Mouse (Mus musculus) CD8-positive naive resting alpha-beta T cell, adult 2 months (primary cell): ENCODE data around the gene Fam117a.

Experiments
- DNase-seq, 2 experiments: peaks; one replicate each; pipeline ENCODE4 v3.0.0; 2022; ENCODE audit warnings: low read depth in 2 of 2, low spot score in 2 of 2

Gene Fam117a

DNA sequence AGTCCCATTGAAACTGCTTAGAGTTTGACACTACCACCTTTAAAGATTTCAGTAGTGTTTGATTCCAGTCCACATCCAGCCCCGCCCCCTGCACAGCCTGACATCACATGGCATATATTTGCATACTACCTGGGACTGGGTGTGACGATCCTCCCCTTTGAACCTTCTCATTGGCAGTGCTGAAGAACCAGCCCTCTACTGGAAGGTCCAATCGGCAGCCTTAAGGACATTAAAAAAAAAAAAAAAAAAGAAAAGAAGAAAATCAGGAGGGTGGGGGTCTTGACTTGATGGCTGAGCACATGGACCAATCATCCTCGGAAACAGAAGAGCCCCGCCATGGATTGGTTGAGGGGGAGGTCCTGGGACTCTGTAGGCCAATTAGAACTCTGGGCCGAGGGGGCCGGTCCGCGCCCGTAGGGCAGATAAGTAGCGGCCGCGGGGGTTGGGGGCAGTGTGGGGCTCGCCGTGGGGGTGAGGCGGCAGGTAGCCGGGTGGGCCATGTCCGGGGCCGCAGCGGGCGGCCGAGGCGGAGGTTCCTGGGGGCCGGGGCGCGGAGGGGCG lies at the start of gene Fam117a:
Gene Fam117a, plus strand, starts transcription at position 451 of the 561 bp plus-strand sequence.
- peak; percentile 81 to 86 for DNase-seq

DNA sequence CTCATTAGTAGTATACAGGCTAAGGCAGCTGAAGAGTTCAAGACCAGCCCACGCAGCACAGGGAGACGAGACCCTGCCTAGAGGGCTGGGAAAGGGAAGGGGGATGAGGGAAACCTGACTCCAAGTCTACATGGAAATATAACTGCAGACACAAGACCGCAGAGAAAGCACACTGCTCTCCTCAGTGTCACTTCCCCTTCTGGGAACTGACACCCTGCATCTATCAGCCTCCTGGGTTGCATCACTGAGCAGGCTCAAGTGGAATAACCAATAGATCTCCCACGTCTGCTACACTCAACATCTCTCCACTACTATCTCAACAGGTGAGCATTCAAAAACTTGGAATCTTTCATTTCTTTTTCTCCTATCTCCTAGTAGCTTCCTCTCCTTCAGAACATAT lies 44.8 kb upstream of the Fam117a start:
- no peak for DNase-seq

DNA sequence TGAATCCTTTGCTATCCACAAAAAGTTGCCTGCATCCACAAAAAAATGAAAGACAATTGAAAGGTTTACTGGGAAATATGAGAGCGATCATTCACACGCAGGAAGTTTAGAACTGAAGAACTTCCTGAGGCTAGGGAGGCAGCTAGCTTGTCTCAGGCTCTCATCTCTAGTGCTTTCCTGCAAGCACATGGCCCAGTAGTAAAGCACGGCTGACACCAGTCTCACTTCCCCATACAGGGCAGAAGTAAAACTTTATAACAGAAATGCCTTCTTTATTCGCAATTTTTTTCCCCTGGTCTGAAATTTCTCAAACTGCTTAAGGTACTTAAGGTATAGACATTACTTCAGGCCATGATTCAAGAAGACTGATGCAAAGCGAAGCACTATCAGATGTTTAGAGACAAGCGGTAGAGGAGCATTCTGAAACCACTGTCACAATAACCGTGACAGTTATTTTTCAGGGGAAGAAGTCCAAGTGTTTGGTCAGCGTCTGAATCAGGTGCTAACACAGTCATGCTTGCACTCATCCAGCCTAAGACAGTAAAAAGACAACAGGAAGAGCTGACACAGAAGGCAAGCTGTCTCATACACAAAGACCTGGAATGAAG lies 43.7 kb upstream of the Fam117a start:
- no peak for DNase-seq

DNA sequence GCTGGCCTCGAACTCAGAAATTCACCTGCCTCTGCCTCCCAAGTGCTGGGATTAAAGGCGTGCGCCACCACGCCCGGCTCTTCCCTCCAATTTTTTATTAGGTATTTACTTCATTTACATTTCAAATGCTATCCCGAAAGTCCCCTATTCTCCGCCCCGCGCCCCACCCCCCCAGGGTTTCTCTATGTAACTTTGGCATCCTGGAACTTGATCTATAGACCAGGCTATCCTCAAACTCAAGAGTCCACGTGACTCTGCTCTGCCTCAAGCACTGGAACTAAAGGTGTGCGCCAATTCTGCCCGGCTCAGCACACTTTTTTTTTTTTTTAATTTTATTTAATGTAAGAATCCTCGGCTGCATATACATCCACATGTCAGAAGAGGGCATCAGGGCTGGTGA lies 41.1 kb upstream of the Fam117a start:
- no peak for DNase-seq

DNA sequence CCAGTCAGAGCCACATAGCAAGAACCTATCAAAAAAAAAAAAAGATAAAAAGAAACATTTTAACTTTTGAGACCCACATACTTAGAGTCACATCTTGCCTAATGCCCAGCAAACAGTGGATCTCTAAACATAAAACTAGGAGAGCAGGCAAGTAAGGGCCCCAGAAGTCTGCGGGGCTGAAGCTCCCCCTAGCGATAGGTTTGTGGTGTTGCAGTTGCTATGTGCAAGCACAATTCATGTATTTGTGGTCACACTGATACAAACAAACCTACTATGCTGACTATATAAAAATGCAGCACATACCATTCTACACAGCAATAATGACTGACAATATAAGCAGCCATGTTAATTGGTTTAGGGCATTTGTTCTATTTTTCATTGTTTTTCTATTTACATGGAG lies 38.7 kb upstream of the Fam117a start:
- no peak for DNase-seq

DNA sequence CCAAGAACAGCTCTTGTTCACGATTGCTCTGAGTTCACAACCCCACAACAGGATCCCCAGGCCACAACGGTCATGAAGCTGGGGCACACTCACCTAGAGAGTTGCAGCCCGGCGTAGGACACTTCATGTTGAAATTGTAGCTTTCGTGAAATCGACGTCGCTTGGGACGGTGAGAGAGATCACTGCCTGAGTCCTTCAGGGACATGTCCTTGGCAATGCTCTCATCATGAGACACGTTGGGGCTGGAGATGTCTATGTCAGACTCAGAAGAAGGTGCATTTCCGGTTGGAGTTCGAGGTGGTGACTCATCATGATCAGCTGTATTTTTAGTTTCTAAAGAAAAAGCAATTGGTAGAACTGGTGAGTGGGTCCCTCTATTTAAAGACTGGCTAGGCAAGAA lies 36.9 kb upstream of the Fam117a start:
- no peak for DNase-seq

DNA sequence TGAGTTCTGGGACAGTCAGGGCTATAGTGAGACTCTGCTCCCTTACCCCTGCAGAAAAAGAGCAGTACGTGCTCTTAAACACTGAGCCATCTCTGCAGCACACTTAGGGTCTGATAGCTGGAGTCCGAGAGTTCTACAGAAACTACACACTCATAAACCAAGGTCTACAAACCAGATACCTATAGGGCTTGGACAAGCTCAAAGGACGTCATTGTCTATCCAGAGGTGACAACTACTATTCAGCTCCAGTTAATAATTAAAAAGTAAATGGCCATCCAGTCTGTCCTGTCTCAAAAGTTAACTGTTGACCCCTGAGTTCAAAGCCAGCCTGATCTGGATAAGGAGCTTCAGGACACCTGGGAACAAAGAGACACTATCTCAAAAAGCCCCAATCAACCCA lies 35.0 kb upstream of the Fam117a start:
- DNase-seq = no peak

DNA sequence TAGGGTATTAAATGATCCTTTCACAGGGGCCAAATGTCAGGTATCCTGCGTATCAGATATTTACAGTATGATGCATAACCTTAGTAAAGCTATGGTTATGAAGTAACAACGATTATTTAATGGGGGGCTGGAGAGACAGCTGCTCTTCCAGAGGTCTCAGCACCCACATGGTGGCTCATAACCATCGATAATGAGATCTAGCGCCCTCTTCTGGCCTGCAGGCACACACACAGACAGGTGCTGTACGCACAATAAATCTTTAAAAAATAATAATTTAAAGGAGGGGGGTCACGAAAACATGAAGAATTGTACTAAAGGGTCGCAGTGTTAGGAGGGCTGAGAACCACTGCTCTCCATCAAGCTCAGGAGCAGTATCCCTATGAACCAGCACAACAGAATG lies 31.2 kb upstream of the Fam117a start:
- DNase-seq = peak in 1 of 2 experiments; percentile 11

DNA sequence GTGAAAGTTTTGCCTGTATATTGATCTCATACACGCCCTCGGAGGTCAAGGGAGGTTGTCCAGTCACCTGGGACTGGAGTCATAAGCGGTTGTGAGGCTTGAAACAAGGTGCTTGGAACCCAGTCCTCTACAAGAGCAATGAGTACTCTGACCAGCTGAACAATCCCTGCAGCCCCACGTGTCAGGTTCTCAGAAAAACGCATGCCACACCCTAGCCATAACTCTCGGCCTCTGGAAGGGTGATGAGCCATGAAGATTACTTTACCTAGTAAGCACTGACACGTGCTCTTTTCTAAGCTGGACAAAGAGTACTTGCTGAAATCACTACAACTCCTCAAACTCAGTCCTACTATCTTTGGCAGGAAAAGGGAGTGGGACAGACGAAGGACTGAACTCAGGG lies 29.3 kb upstream of the Fam117a start:
- no peak for DNase-seq

DNA sequence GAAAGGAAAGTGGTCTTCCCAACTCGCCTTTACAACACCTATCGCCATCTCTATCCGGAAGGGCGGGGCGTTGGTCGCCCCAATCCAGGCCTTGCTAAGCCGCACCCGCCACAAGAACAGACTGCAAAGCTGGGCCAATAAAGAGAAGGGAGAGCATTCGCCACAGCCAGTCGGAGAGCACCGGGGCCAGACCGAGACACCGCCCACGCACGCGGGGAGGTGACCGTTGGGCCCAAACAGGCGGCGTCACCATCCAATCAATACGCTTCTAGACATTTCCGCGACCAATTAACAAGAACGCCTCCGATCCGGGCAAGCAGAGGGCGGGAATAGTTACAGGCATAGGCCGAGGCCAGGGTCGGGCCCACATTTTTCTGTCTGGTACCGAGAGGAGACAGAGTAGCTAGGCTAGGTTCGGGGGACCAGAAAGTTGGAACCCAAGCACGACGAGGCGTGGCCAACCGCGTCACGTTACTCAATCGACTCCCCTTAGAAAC lies 27.3 kb upstream of the Fam117a start:
- peak; percentile 92 to 93 for DNase-seq

DNA sequence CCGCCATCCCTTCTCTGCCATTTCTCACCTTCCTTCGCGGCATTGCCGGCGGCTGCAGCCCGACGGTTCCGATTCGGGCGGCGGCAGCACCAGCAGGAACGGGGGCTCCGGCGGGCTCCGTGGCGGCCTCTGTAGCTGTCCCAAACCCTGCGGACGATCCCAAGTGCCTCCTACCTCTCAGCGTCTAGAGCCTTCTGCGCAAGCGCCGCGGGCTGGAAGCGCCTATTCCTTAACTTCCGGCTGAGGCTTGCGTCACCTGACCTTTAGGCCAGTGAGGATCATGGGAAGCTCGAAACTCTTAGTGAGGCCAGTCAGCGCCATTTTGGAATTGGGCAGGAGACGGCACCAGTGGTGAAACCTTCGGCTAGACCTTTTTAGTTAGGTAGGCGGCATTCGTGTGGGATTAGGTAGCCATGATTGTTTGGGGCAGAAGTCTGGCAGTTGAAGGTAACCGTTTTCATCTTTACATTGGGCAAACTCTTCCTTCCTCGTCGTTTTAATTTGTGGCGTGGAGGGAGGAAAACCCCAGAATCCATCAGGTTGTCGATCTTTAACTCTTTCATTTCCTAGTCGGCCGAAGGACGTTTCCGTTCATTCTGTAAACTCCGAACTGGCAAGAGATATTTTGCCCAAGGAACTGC lies 26.7 kb upstream of the Fam117a start, which contains the start of gene Kat7:
Gene Kat7, minus strand, starts transcription at position 240 of the 641 bp plus-strand sequence.
- DNase-seq = peak; percentile 95

DNA sequence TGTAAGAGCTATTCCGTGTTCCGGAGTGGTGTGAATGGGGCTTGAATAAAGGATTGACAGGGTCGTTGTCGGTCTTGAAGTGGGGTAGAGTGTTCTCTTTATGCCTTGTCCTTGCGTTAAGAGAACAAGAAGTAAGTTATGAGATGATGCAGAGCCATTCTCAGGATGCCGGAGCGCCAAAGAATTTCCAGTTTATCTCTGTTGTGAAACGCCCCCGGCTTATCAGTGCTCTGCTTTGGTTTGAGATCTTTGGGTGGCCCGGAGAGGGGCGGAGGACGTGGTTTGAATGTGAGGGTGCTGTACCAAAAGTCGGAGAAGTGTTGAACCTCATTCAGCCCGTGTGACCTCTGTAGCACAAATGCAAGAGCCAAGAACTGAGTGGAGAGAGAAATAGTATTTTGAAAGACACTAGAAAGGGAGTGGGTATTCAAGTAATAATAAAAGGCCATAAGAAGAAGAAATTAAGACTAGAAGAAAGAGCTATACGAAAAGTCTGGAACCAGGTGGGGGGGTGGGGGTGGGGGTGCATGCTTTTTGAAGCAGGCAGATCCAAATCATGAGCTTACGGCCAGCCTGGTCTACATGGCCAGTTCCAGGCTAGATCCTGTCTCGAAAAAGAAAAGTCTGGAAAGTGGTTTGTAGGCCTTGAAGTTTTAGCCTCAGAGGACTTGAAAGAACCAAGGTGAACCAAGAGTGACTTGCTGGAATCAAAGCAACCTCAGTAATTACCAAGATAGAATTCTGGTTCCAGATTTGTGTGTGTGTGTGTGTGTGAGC lies 26.0 kb upstream of the Fam117a start:
- DNase-seq = no peak

DNA sequence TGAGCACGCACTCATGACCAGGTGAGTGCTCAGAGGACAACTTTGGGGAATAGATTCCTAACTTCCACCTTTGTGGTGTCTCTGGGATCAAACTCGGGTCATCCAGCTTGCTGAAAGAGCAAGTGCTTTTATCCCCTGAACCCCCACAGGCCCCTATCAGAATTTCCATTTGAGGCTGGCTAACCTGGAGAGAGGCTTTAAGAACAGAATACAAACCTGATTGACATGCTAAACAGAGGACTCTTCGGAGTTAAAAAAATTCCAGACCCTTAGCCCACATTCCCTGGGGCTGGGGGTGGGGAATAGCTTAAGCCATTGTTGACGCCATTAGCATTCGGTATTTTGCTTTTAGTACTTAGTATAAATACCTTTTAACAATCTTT lies 25.4 kb upstream of the Fam117a start:
- no peak for DNase-seq

DNA sequence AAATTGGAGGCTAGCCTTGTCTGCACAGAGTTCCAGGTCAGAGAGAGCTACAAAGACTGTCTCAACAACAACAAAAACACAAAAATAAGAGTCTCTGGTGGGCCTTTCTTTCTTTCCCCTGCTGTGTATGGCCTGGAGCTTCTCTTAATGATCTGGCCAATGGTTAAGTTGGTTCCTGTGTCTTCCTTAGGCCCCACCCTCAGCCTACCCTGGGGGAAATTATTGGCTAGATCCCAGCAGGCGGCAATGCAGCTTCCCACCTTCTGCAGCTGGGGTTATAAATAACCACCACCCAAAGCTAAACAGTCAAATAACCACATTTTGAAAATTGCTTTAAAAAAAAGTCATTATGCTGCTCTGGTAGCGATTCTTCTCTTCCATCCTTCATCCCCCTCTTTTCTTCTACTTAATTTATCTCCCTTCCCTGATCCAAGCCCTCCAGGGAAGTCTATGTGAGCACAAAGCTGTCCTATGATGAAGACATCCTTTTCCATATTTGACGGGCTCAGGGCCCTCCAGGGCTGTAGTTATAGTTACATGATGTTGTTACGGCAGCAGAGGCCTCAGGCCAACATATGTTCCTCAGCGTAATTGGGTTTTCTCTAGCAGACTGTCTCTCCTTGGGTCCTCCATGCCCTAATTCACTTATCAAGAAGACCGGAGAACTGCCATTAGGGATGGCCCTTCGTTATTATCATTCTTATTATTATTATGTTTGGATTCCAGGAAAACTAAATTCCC lies 21.4 kb upstream of the Fam117a start:
- DNase-seq = no peak

DNA sequence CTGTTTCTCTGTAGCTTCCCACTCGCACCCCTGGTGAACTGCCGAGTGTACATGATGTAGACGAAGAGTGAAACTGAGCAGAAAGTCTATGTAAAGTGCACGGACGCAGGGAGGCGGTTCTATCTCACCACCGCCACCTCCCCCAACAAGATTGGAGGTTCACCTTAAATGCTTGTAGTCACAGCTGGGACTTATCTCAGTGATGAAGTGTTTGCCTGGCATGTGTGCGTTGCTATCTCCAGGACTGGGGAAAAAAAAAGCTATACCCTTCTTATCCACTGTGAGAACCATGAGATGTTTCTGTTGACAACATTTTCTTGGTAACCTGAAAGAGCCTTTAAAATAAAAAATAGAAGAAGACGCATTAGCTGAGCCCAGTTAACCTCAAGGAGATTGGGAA lies 18.7 kb upstream of the Fam117a start:
- no peak for DNase-seq

DNA sequence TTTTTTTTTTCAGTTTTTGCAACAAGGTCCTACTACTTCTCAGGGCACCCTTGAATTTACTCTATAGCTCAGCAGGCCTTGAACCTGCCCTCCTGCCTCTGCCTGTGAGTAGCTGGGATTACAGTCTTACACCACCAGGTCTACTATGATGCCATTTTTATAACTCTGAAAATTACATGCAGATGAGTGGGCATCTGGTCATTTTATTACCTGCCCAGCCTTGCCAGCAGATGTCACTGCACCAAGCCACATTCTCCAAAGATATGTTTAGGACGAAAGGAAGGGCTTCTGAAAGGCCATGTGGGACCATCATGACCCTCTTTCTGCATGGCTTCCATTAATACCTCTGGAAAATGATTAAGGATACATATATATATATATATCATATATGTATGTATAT lies 17.3 kb upstream of the Fam117a start:
- no peak for DNase-seq

DNA sequence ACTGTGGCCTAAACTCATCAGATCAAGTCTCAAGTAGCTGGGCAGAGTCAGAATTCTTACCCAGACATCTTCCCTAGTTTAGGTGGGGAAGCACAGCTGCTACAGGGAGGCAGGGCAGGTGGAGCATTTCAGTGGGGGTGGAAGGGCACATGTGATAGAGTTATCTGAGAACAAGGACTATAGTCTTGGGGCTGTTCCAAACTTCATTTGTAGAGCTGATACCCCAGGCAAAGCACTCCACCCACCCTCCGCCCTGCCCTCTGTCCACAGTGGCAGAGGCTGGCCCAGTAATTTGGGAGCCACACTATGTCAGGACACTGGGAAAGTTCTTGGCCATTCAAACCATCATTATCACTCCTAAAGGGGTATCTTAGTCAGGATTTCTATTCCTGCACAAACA lies 16.8 kb upstream of the Fam117a start:
- DNase-seq = no peak

DNA sequence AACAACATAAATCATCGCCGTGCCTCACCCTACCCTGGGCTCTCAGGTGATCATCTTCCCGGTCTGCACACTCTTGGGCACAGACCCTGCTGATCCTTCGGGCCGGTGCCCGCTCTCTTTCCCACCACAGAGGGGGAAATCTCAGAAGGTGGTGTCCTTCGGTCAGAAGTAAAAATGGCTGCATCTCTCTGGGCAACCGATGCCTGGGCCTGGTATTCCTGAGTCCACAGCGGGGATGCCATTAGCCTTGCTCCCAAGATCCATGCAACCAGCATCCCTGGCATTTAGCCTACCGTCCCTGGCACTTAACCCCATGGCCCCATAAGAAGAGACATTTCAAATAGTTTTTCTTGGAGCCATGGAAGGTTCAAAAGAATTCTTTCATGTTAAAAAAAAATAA lies 12.6 kb upstream of the Fam117a start:
- DNase-seq = no peak

DNA sequence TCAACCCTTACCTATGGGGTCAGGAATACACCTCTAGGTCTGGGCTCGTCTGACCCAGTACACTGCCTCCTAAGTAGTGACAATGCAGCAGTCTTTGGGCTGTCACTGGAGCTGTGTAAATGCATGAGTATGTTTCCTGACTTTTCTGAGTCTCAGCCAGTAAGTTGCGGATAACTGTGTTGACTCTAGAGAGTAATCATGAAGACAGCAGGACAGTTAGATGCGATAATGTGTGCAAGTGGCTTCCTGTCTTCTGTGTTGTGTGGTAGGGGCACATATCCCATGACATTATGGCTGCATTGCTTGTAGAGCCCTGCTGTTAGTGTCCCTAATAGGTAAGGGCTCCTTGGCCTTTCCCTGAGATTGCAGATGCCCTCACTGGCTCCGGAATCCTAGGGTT lies 11.0 kb upstream of the Fam117a start:
- no peak for DNase-seq

DNA sequence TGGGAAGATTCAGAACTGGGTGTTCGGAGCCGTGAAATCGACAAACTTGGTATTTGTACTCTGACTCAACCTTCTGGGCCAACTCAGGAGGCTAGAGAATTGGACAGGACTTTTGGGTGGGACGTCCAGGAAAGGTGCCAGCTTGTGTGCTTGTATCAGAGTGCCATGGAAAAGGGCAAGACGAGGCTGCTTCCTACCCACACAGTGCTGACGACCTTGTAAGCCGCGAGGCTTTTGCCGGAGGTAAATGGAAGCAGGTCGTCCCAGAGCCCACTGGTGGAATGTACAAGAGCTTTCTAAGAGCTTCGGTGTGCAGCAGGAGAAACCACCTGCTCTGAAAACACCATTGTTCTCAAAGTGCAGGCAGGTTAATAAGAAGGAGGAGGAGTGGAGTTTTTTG lies 10.6 kb upstream of the Fam117a start:
- DNase-seq = no peak

DNA sequence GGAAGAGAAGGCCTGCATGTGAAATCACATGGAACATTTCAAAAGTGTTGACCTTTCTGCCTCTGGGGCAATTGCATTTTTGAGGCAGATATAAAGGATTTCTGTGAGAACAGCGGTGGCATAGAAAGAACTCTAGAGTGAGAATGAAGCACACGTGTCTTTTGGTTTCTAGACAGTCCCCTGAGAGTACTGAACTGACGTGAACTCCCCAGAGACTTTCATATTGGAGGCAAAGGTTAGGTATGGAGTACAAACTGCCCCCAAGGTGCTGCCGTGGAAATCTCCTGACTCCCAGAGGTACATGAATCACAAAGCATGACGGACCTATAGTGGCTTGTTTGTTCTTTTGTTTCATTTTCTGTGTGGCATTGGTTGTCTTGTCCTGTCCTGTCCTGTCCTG lies 8.2 kb upstream of the Fam117a start:
- no peak for DNase-seq
